Mouse (Mus musculus): ENCODE data around the gene Hectd1.

DNA sequence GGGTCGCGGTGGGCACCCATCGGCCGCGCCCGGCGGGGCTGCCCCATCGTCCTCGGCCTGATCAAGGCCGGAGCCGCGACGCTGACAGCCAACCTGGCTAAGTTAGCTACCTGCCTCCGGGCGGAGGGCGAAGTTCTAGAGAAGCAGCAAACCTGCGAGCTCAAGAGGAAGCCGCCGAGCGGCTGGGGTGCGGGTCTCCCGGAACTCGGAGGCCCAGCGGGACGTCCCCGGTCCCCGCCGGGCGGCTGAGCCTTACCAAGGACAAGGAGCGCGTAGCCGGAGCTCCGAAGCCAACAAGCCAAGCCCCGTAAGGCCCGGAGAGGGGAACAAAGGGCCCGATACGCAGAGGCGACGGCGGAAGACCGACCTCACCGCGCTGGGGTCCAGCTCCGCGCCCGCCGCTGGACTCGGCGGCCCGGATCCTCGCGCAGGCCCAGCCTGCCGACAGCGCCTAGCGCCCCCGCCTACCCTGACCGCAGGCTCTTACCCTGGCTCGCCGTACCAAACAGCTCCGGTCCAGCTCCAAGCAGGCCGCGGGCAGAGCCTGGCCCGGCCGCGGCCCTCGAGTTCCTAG lies 533 bp downstream of the Hectd1 start:
- TF ChIP-seq CTCF (IDR thresholded peaks at IDR 0.05; ENCODE audit: borderline replicate concordance, insufficient read depth, low read length) (no peak), POLR2A (IDR thresholded peaks at IDR 0.05; ENCODE audit: low read depth, low read length) (no peak)
